Mouse (Mus musculus) thymus, adult 2 months (tissue): ENCODE measurements around the gene Gstm4.

ENCODE experiments used
- CTCF ChIP-seq: fragments of 200-500 bp; IDR thresholded peaks from 2 replicates; pipeline ENCODE4 v1.5.1; 2012; ENCODE audit warnings: mild to moderate bottlenecking, control low read depth, low read length, moderate library complexity, borderline replicate concordance; ENCODE audit not compliant: control insufficient read depth, poor library complexity, insufficient read depth; ENCODE audit errors: extremely low read depth
- POLR2A ChIP-seq: fragments of 200-500 bp; IDR thresholded peaks from 2 replicates; pipeline ENCODE4 v1.6.1; 2012; ENCODE audit warnings: mild to moderate bottlenecking, low read length, control low read depth, moderate library complexity; ENCODE audit not compliant: control insufficient read depth, poor library complexity, insufficient read depth; ENCODE audit errors: extremely low read depth

DNA sequence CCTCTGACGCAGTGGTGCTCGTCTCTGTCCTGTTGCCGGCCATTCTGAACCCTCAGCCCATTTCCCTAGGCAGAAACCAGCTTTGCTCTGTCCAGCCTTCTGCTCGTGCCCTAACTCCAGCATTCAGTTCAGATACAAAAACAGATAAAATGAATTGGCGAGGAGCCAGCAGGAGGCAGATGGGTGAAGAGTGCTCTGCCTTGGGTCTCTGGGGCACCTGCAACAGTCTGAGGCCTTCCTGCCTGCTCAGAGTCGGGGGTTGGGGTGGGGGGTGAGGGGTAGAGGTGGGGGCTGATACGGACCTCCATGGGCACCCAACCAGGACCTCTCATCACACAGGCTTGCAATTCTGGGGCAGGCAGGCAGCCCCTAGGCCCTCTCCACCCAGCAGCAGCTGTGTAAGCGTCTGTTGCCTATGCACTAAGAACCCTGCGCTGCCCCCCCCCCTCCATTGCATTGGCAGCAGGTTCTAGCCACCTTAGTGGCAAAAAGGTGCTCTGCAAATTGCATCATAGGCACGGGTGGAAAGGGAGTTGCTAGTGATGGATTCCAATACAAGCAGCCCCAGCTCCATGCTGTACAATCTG lies 28.4 kb upstream of the Gstm4 start:
- TF ChIP-seq CTCF (no peak), POLR2A (no peak)
